Mouse (Mus musculus) erythroblast, embryonic 14.5 days (primary cell): ENCODE data around the gene Mrm2.

Experiments
- GATA1 ChIP-seq: IDR thresholded peaks from 2 replicates; pipeline ENCODE4 v1.6.1; 2012; ENCODE audit warnings: low read length, inconsistent platforms, mixed read lengths
- TAL1 ChIP-seq: IDR thresholded peaks from 3 replicates; pipeline ENCODE4 v1.6.1; 2012; ENCODE audit warnings: low read length, inconsistent platforms, mixed read lengths

GRCm38 (mm10) chr5:140375249-140375829 is 43.6 kb upstream of the Mrm2 start:
- no peak for TF ChIP-seq TAL1
- no peak for TF ChIP-seq GATA1
